Mouse (Mus musculus): Measurements from ENCODE around the gene Bag3.

The Bag3 gene

DNA sequence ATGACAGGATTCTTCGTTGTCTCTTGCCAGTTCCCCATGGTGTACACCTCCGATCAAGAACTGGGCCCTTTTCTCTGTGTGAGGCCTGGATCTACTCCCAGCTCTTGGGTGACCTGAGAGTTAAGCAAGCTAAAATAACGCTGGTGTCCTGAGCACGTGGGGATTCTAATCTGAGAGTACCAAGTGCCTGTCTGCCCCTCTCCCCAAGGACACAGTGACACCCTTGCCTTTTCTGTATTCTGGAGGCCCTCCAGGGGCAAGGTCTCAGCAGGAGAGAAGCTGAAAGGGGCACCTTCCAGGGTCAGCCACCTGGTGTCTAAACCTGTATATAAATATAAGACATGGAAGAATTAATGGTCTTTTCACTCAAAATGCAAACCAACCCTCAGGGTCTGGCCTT is 14.3 kb downstream of the Bag3 start:
- no peak for DNase-seq (ENCODE audit: low read depth)

GRCm38 (mm10) chr7:128538196-128538595 is 14.8 kb downstream of the Bag3 start:
- no peak for DNase-seq (ENCODE audit: low read depth)

DNA sequence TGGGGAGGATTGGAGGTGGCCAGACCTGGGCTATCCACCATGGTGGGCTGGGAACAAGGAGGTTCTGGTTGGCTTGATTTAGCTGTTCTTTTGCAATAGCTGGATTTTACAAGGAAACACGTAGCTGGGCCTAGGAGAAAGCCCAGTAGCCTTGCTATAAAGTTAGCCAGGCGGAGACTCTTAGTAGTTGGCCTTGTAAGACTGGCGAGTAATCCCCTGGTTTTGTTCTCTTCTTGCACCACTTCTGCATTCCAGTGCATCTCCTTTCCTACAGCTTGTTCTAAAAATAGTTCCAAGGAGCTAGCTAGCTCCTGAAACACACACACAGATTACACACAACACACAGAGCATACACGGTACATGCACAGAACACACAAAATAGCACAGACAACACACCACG is 15.4 kb downstream of the Bag3 start:
- no peak for DNase-seq (ENCODE audit: low read depth)

DNA sequence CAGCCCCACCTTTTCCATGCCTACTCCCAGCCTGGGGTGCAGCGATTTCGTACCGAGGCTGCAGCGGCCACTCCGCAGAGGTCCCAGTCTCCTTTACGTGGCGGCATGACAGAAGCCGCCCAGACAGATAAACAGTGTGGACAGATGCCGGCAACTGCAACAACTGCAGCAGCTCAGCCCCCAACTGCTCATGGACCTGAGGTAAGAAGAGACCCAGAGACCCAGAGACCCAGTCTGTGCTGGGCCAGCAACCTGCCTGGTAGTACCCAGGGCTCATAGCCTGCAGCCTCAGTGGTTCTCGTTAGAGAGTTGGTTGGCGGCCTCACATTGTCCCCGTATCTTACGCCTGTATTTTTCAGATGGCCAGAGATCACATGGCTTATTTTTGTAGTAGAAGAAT is 16.7 kb downstream of the Bag3 start:
- no peak for DNase-seq (ENCODE audit: low read depth)

- no peak for DNase-seq (ENCODE audit: low read depth)
Measured at GRCm38 (mm10) chr7:128540734-128541133, 17.3 kb downstream of the Bag3 start.

DNA sequence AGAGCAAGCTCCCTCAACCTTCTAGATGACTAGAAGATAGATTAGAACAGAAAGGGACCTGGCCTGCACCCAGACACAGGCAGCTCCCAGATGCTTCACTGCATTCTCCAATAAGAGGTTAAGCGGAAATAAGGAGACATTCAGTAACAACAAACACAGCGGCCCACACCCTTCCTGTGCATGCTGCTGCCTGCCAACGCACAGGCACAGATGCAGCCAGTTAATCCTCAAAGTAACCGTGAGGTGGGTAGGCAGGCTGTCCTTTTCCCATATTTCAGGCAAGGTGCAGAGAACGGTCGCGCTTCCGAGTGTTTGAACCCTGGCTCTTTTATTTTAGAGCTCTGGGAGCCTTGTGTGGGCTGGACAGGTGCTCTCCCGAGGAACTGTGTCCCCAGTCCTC is 17.8 kb downstream of the Bag3 start:
- no peak for DNase-seq (ENCODE audit: low read depth)

DNA sequence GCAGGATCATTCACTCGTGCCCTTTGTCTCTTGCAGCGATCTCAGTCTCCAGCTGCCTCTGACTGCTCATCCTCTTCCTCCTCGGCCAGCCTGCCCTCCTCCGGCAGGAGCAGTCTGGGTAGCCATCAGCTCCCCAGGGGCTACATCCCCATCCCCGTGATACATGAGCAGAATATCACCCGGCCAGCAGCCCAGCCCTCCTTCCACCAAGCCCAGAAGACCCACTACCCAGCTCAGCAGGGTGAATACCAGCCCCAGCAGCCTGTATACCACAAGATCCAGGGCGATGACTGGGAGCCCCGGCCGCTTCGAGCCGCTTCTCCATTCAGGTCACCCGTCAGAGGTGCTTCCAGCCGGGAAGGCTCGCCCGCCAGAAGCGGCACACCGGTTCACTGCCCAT is 18.4 kb downstream of the Bag3 start:
- no peak for DNase-seq (ENCODE audit: low read depth)

GRCm38 (mm10) chr7:128542488-128542887 is 19.1 kb downstream of the Bag3 start:
- DNase-seq (ENCODE audit: low read depth) = no peak

DNA sequence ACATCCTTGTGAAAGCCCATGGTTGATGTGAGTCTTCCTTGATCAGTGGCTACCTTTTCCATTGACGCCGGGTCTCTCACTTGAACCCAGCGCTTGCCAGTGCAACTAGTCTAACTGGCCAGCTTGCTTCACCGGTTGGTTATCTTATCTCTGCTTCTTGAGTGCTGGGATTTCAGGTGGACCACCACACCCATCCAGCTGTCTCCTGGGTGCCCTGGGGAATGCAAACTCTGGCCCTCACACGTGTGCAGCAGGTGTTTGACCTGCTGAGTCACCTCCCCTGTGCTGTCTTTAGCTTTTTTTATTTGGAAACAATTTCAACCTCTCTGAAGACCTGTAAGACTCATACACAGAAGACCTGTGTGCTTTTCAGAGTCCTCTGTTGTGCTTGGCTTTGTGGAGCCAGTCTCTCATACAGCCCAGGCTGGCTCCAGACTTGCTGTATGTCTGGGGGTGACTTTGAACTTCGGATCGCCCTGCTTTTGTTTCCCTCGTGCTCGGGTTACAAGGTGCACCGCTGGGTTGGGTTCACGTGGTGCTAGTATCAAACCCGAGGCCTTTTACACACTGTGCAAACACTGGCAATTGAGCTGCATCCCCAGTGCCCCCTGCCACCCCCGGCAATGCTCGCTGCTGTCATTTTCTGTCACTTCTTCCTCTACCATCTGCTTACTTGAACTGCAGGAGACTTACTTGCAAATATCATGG is 19.9 kb downstream of the Bag3 start:
- DNase-seq (ENCODE audit: low read depth) = no peak

DNA sequence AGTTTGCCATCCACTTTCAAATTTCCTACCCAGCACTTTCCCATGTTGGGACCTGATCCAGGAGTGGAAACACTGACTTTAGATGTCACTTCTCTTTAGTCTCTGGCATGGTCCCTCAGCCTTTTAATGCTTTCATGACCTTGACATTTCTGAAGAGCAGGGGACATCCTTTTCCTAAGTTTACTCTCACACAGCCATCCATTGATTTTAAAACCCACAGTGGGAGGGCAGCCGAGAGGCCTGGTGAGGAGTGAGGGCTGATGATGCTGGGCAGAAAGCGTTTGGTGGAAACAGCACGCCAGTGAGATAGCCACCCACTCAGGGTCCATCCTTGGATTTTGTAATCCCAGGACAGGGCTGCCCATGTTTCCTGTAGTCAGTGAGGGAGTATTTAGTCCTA is 20.5 kb downstream of the Bag3 start:
- DNase-seq (ENCODE audit: low read depth) = no peak

- DNase-seq (ENCODE audit: low read depth) = no peak
Measured at GRCm38 (mm10) chr7:128544566-128545262, 21.3 kb downstream of the Bag3 start.

GRCm38 (mm10) chr7:128546031-128546430 is 22.6 kb downstream of the Bag3 start:
- no peak for DNase-seq (ENCODE audit: low read depth)

DNA sequence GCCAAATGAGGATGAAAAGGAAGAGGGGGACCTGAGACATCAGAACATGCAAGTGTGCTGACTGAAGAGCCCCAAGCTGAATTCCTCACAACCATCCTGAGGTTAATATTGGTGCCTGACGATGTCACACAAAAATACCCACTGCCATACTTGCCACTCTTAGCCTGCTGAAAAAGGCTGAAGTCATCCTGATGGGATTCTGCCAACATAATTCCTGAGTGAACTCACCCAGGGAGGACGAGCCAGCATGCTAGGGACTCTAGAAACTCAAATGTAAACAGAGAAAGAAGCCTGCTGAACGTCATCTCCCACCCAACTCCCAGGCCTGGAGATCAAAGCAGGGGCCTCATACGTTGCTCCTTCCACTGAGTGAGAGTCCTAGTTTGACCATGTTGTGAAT is 25.7 kb downstream of the Bag3 start:
- no peak for DNase-seq (ENCODE audit: low read depth)

DNA sequence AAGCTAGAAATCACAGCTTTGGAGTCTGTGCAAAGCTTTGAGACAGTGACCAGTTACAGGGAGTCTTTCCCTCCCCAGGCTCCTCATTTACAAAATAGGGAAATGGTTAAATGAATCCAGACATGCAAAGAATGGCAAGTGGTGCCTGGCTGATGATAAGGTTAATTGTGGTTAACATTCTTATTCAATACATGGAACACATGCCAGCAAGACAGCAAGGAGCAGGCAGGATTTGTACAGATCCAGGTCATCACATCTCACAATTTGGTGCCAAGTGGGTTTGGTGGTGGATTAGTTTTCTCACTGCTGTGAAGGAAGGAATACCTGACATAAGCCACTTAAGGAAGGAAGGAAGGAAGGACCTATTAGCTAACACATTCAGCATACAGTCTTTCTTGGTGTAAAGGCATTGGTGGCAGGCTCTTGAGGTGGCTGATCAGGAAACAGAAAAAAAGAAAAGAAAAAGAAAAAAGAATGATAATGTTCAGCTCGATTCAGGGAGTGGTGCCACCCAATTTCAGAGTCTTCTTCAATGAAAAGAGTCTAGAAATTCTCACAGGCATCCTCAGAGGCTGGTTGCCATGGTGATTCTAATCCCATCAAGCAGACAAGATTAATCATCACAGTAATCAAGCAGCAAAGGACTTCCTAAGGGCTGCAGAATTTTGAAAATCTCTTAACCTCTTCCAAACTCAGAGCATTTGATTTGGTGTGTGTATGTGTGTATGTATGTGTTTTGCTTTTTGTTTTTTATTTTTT is 27.1 kb downstream of the Bag3 start:
- no peak for DNase-seq (ENCODE audit: low read depth)

DNA sequence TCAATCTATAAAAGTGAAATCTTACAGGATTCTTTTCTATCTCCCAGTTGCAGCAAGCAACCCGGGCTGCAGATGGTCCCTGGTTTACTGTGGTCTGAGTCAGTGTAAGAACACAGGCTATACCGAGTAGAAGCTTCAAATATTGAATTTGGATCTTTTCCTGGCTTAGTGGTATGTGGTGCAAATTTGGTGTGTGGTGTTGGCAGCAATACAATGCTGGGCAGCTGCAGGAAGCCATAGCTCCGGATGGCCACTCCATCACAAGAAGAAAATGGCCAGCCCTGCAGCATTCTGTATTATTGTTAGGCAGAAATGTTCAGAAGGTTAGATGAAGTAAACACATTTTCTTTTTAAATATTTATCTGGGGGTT is 27.7 kb downstream of the Bag3 start:
- DNase-seq (ENCODE audit: low read depth) = peak; percentile 63

DNA sequence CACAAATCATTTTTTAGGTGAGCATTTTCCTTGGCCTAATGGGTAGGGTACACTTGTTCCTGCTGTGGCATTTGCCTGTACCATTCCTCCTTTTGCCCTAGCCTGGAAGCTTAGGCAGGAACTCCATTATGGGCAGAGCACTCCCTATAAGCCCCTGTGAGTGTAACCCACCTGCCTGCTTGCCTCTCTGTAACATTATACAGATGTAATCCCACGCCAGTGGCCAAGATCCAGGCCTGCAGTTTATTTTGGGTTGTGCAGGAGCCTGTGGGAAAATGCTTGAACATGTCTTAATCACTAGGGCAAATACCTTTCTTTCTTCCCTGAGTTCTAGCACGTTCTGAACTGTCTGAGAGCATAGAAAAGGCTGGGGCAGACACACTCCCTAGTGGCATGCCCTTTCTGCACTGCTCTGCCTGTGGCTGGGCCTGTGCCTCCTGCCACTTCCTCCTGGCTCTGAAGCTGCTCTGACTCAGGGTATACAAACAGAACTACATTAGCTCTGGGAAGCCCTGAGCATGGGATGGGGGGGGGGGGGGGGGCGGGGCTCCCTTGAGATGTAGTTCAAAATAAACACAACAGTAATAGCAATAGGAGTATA is 29.8 kb downstream of the Bag3 start:
- peak; percentile 85 for DNase-seq (ENCODE audit: low read depth)

DNA sequence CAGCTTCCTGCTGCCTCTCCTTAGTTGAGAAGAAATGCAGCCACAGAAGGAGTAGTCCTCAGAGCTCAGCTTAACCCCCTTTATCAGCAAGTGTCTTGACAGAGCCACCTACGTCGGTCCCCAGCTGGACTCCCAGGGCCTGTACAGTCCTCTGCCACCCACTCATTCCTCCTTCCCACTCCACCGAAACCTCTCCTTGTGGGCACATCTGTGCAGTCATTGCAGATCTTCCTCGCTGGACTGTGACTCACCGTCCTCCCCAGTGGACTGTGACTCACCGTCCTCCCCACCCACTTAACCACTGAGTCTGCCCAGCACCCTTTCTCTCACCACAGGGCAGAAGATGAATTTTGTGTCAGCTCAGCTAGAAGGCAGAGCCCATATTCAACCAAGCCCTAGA is 31.1 kb downstream of the Bag3 start:
- peak; percentile 85 for DNase-seq (ENCODE audit: low read depth)

DNA sequence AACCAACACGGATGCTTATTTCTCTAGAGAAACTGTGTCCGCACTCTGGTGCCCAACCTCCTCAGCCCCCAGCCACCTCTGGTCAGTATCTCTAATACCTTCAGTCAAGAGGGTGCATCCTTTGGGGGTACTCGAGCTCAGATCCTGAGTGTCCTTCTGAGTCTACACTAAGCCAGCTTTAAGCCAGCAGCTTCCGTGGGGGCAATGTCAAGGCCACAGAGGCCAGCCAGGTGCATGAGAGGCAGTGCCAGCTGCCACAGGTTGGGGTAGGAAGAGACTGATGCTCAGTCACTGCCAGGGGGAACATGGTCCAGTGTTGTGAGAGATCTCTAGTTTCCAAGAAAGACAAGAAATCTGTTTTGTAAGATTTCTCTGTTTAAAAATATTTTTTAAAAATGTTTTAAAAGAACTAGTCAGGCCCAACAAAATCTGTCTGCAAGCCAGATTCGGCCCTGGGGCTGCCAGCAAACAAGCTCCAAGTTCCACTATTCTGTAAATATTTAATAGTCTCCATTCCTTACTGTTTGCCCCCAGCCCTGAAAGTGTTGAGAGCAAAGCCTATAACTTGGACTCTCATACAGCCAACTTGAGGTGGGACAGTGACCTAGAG is 31.8 kb downstream of the Bag3 start:
- no peak for DNase-seq (ENCODE audit: low read depth)

GRCm38 (mm10) chr7:128556923-128557430 is 33.6 kb downstream of the Bag3 start:
- no peak for DNase-seq (ENCODE audit: low read depth)

DNA sequence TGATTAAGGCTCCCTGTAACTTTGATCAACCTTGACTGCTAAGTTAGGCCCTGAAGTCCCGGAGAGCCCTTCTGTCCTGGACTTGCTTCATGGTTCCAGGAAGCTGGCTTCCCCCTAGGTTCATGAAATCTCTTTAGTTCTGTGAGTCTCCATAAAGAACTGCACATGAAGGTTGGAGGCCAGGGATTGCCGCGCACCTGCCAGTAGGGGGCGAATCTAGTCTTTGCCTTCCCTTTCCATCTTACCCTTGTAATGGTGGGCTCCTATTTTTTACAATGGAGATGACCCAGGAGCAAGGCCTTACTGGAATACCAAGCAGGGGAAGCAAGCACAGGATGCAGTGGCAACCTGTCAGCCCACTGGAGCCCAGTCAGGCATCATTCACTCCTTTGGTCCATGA is 40.0 kb downstream of the Bag3 start:
- DNase-seq (ENCODE audit: low read depth) = peak; percentile 42

- DNase-seq (ENCODE audit: low read depth) = no peak
Measured at GRCm38 (mm10) chr7:128566311-128566710, 42.9 kb downstream of the Bag3 start.

- DNase-seq (ENCODE audit: low read depth) = no peak
Measured at GRCm38 (mm10) chr7:128567561-128568244, 44.3 kb downstream of the Bag3 start.

Measured in 416B (cell line).